Mouse (Mus musculus): Measurements from ENCODE around the gene Sergef. TPM values are rescaled to one million over a fixed set of nuclear protein-coding genes. Genes with fewer than 3 reads are reported as not detected.

The Sergef gene
- total and polyA plus RNA-seq, 3 experiments = 2.9 to 5.1 (median 3.6) TPM

DNA sequence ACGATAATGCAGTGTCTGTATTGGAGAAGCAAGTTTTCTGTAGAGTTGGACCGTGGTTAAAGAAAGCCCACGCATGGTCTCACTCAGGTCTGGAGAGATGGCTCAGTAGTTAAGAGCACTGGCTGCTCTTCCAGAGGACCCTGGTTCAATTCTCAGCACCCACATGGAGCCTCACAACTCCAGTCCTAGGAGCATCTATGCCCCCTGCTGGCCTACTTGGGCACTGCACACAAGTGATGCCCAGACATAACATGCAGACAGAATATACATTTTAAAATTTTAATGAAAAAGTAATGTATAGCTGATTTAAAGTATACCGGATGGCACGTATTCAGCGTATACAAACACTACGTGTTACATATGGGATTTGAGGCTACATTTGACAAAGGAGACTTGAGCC, 74.2 kb downstream of the Sergef start:
- 97% methylated on average over 7 of the region's 7 CpGs for WGBS
- H3K27ac ChIP-seq = no peak overlapping the region
- H3K4me1 ChIP-seq (ENCODE audit: control insufficient read depth, insufficient read depth, low read length) = no peaks in the 10 kb centered on the region
- no peaks in the 10 kb centered on the region for H3K79me2 ChIP-seq (replicated peaks; ENCODE audit: control insufficient read depth, insufficient read depth, low read length)
- TF ChIP-seq CTCF (IDR thresholded peaks at IDR 0.05) (peak; percentile 27), EP300 (IDR thresholded peaks at IDR 0.05; ENCODE audit: insufficient read depth, low read depth, low read length) (no peak), POLR2A (IDR thresholded peaks at IDR 0.05; ENCODE audit: insufficient read depth, low read depth, low read length) (no peak)
- no peak overlapping the region for H3K9ac ChIP-seq (ENCODE audit: low read depth, low read length)
- intact Hi-C loops (cut with DNase I) = no loop called here
- H3K36me3 ChIP-seq (ENCODE audit: control insufficient read depth, insufficient read depth, low read length) = no peaks in the 10 kb centered on the region
- no peak for DNase-seq
- no peak overlapping the region for H3K4me3 ChIP-seq
- H3K27me3 ChIP-seq (ENCODE audit: control insufficient read depth, insufficient read depth, low read length) = no peaks in the 10 kb centered on the region

DNA sequence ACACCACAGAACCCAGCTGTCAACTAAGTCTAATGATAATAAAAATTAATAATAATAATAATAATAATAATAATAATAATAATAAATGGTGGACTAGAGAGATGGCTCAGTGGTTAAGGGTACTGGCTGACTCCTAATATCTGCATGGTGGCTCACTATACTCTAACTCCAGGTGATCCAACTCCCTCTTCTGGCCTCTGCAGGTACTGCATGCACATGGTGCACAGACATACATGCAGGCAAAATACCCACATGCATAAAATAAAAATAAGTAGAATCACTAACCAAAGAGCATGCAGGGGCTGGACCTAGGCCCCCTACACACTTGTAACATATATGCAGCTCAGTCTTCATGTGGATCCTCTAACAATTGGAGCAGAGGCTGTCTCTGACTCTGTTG, 75.8 kb downstream of the Sergef start:
- intact Hi-C loops (cut with DNase I) = no loop called here
- DNase-seq = no peak
- no peaks in the 10 kb centered on the region for H3K27me3 ChIP-seq (ENCODE audit: control insufficient read depth, insufficient read depth, low read length)
- no peaks in the 10 kb centered on the region for H3K79me2 ChIP-seq (replicated peaks; ENCODE audit: control insufficient read depth, insufficient read depth, low read length)
- peaks cover 2% of the 10 kb centered on the region; the same call in 1 of the 2 replicates for H3K4me1 ChIP-seq (ENCODE audit: control insufficient read depth, insufficient read depth, low read length)
- H3K9ac ChIP-seq (ENCODE audit: low read depth, low read length) = no peak overlapping the region
- no peak overlapping the region for H3K4me3 ChIP-seq
- H3K27ac ChIP-seq = no peak overlapping the region
- TF ChIP-seq EP300 (IDR thresholded peaks at IDR 0.05; ENCODE audit: insufficient read depth, low read depth, low read length) (no peak), CTCF (IDR thresholded peaks at IDR 0.05) (peak; percentile 36)
- H3K36me3 ChIP-seq (ENCODE audit: control insufficient read depth, insufficient read depth, low read length) = no peaks in the 10 kb centered on the region

DNA sequence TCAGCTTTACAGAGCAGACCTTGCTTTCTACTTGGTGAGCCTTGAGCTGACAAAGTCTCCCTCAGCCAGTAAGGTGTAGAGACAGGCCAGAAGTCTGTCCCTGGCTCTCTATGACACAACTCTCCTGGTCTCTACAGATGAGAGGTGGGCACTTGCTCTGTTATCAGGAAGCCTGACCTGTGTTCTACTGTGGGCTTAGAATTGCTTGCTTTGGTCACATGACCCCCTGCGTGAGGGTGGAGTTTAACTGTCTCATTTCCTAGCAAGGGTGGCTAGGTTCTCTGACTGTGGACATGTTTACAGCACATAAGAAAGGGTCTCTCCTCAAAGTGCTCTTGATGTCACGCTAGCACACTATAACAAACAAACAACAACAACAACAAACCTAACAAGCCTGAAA, 79.5 kb downstream of the Sergef start:
- no peak overlapping the region for H3K4me3 ChIP-seq
- H3K27me3 ChIP-seq (ENCODE audit: control insufficient read depth, insufficient read depth, low read length) = no peaks in the 10 kb centered on the region
- H3K79me2 ChIP-seq (replicated peaks; ENCODE audit: control insufficient read depth, insufficient read depth, low read length) = no peaks in the 10 kb centered on the region
- no peaks in the 10 kb centered on the region for H3K36me3 ChIP-seq (ENCODE audit: control insufficient read depth, insufficient read depth, low read length)
- no peak overlapping the region for H3K9ac ChIP-seq (ENCODE audit: low read depth, low read length)
- DNase-seq = no peak
- intact Hi-C loops (cut with DNase I) = no loop called here
- H3K27ac ChIP-seq = no peak overlapping the region
- 87% methylated on average over 2 of the region's 2 CpGs for WGBS
- peaks cover 2% of the 10 kb centered on the region; the same call in 1 of the 2 replicates for H3K4me1 ChIP-seq (ENCODE audit: control insufficient read depth, insufficient read depth, low read length)
- TF ChIP-seq POLR2A (IDR thresholded peaks at IDR 0.05; ENCODE audit: insufficient read depth, low read depth, low read length) = no peak
- no peak for TF ChIP-seq CTCF (IDR thresholded peaks at IDR 0.05)
- no peak for TF ChIP-seq EP300 (IDR thresholded peaks at IDR 0.05; ENCODE audit: insufficient read depth, low read depth, low read length)

DNA sequence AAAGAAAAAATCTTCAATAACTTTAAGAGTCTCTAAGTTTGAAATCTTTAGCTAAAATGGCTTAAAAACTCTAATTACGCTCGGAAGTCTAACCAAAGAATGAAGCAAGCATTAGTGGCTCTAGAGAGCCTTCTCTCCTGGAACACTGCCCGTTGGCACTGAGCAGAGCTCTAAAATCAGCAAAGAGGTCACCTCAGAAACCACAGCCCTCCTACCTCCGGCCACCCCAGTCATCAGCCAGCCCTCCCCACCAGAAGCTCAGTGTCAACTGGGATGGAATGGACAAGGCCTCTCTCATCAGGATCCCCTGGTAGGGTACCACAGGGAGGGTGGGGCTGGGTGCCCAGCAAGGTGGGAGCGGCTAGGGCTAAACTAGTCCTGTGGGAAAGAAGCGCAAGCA, 80.0 kb downstream of the Sergef start:
- peak; percentile 50 to 52 for DNase-seq
- no peaks in the 10 kb centered on the region for H3K36me3 ChIP-seq (ENCODE audit: control insufficient read depth, insufficient read depth, low read length)
- H3K4me1 ChIP-seq (ENCODE audit: control insufficient read depth, insufficient read depth, low read length) = peaks cover 2% of the 10 kb centered on the region; the same call in 1 of the 2 replicates
- no peak for TF ChIP-seq CTCF (IDR thresholded peaks at IDR 0.05)
- TF ChIP-seq POLR2A (IDR thresholded peaks at IDR 0.05; ENCODE audit: insufficient read depth, low read depth, low read length) = no peak
- no peak for TF ChIP-seq EP300 (IDR thresholded peaks at IDR 0.05; ENCODE audit: insufficient read depth, low read depth, low read length)
- H3K4me3 ChIP-seq = no peak overlapping the region
- intact Hi-C loops (cut with DNase I) = loop anchor here (5.0 kb wide), 1 partner anchor 48 kb away; no protein-coding TSS in a partner anchor
- H3K9ac ChIP-seq (ENCODE audit: low read depth, low read length) = no peak overlapping the region
- WGBS = 50% methylated on average over 6 of the region's 6 CpGs
- H3K27ac ChIP-seq = no peak overlapping the region
- H3K79me2 ChIP-seq (replicated peaks; ENCODE audit: control insufficient read depth, insufficient read depth, low read length) = no peaks in the 10 kb centered on the region
- H3K27me3 ChIP-seq (ENCODE audit: control insufficient read depth, insufficient read depth, low read length) = no peaks in the 10 kb centered on the region

DNA sequence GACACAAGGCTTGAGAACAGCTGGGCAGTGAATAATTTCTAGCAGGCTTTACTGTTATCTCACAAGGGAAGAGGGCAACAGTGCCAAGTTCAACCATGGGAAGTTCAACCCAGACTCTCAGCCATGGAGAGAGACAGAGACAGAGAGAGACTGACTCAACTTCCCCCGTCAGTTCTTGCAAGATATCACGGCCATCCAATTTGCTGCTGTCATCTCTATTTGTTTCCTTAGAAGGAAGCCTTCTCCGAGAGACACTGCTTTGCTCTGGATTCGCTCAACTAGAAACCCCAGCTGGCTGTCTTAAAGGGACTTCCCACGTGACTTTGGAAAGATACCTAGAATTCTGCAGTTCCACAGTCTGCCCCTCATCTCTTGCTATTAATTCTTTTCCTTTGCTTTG, 80.6 kb downstream of the Sergef start:
- Histone ChIP-seq H3K27ac (no peak overlapping the region), H3K4me3 (no peak overlapping the region), H3K79me2 (replicated peaks; ENCODE audit: control insufficient read depth, insufficient read depth, low read length) (no peaks in the 10 kb centered on the region), H3K4me1 (ENCODE audit: control insufficient read depth, insufficient read depth, low read length) (peaks cover 2% of the 10 kb centered on the region; the same call in 1 of the 2 replicates), H3K36me3 (ENCODE audit: control insufficient read depth, insufficient read depth, low read length) (no peaks in the 10 kb centered on the region), H3K9ac (ENCODE audit: low read depth, low read length) (no peak overlapping the region), H3K27me3 (ENCODE audit: control insufficient read depth, insufficient read depth, low read length) (no peaks in the 10 kb centered on the region)
- TF ChIP-seq POLR2A (IDR thresholded peaks at IDR 0.05; ENCODE audit: insufficient read depth, low read depth, low read length) = no peak
- WGBS = 70% methylated on average over 5 of the region's 5 CpGs
- intact Hi-C loops (cut with DNase I) = loop anchor here (5.0 kb wide), 1 partner anchor 48 kb away; no protein-coding TSS in a partner anchor
- DNase-seq = no peak

DNA sequence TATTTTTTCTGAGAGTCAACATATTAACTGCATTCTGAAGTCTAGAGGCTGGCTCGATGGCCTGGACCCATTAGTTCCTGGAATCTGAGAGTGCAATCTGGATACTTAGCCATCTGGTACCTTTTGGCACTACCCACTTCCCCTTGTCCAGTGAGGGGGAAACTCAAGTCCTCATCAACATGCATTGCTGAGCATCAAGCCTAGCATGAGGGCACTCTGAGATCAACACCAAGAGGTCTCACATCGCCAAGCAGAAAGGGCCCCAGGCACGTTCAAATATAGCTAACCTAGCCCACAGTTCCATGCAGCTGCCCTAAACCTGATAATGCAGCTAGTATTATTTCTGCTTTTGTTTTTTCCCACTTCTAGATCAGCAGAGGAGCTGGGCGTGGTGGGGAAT, 81.6 kb downstream of the Sergef start:
- Histone ChIP-seq H3K36me3 (ENCODE audit: control insufficient read depth, insufficient read depth, low read length) (no peaks in the 10 kb centered on the region), H3K4me1 (ENCODE audit: control insufficient read depth, insufficient read depth, low read length) (peaks cover 5% of the 10 kb centered on the region; the same call in 1 of the 2 replicates), H3K27me3 (ENCODE audit: control insufficient read depth, insufficient read depth, low read length) (no peaks in the 10 kb centered on the region), H3K79me2 (replicated peaks; ENCODE audit: control insufficient read depth, insufficient read depth, low read length) (no peaks in the 10 kb centered on the region), H3K27ac (no peak overlapping the region), H3K4me3 (no peak overlapping the region), H3K9ac (ENCODE audit: low read depth, low read length) (no peak overlapping the region)
- 91% methylated on average over 4 of the region's 4 CpGs for WGBS
- intact Hi-C loops (cut with DNase I) = loop anchor here (5.0 kb wide), 1 partner anchor 49 kb away; no protein-coding TSS in a partner anchor
- DNase-seq = no peak
- no peak for TF ChIP-seq POLR2A (IDR thresholded peaks at IDR 0.05; ENCODE audit: insufficient read depth, low read depth, low read length)
- TF ChIP-seq CTCF (IDR thresholded peaks at IDR 0.05) = no peak
- TF ChIP-seq EP300 (IDR thresholded peaks at IDR 0.05; ENCODE audit: insufficient read depth, low read depth, low read length) = no peak
